Mouse (Mus musculus) lung, embryonic 14.5 days (tissue): ENCODE measurements at regions not wholly inside any gene's neighbourhood (a gene's known extent, or its start where the extent isn't known, plus 50 kb on each side); places are given as distances from the start of the nearest gene placed in this dataset.

Experiments used
- ATAC-seq: fragments of 200-750 bp; cut with Nextera tagmentation; 2 replicates; pipeline ENCODE4 v1.8.0; 2017; ENCODE audit warnings: mild to moderate bottlenecking, moderate TSS enrichment, moderate library complexity; ENCODE audit not compliant: insufficient read depth
- DNase-seq: peaks from one replicate; pipeline ENCODE4 v3.0.0-alpha.2; 2015
- H3K27ac ChIP-seq: fragments of 300-500 bp; sonication (generic); 2 replicates; pipeline ENCODE4 v1.5.1; 2014; ENCODE audit warnings: low read depth, mild to moderate bottlenecking, moderate library complexity
- H3K27me3 ChIP-seq: fragments of 300-500 bp; sonication (generic); 2 replicates; pipeline ENCODE4 v1.6.1; 2014; ENCODE audit warnings: low read length, control low read depth; ENCODE audit not compliant: insufficient read depth
- H3K36me3 ChIP-seq: fragments of 300-500 bp; sonication (generic); 2 replicates; pipeline ENCODE4 v1.6.1; 2014; ENCODE audit warnings: control low read depth; ENCODE audit not compliant: insufficient read depth
- H3K4me1 ChIP-seq: fragments of 300-500 bp; sonication (generic); 2 replicates; pipeline ENCODE4 v1.6.1; 2014; ENCODE audit warnings: antibody characterized with exemption, control low read depth; ENCODE audit not compliant: insufficient read depth
- H3K4me2 ChIP-seq: fragments of 300-500 bp; sonication (generic); 2 replicates; pipeline ENCODE4 v1.6.1; 2014; ENCODE audit warnings: mild to moderate bottlenecking
- H3K4me3 ChIP-seq: fragments of 300-500 bp; sonication (generic); 2 replicates; pipeline ENCODE4 v1.5.1; 2014; ENCODE audit warnings: low read depth, low read length
- H3K9ac ChIP-seq: fragments of 300-500 bp; sonication (generic); 2 replicates; pipeline ENCODE4 v1.6.1; 2014
- H3K9me3 ChIP-seq: fragments of 300-500 bp; sonication (generic); 2 replicates; pipeline ENCODE4 v1.6.1; 2016; ENCODE audit warnings: low read depth, low read length, control low read depth
- CTCF ChIP-seq: IDR thresholded peaks from 2 replicates; pipeline ENCODE4 v1.5.1; 2016; ENCODE audit warnings: antibody characterized with exemption, low read depth
- WGBS: fragments of 180-500 bp; shearing (Covaris S2); extraction: QIAGEN DNeasy Blood & Tissue Kit; methylation state at CpG from one replicate; pipeline ENCODE4 v1.1.7; 2014; 5-methylcytosine and 5-hydroxymethylcytosine counted together

DNA sequence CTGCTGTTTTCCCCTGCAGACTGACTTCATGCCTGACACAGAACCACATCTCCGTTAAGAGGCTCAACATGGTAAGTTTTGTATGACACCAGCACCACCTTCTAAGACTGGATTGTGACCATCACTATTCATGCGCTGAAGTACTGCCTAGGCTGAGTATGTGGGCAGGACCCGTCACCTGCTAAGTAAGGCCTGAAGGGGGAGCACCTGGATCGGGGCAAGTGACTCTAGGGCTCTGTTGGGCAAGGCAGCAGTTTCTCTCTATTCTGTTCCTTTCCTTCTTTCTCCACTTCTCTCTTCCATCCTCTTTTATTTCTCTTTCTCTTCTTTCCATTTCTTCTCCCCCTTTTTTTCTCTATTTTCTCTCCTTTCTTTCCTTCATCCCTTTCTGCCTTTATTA, 574.8 kb downstream of the Fat4 start:
- H3K9me3 ChIP-seq, result no peaks in the 10 kb centered on the region
- TF ChIP-seq CTCF, result 0 out of 2 replicates have a peak, but pooled peaks have one; percentile 18
- no peak overlapping the region for H3K4me2 ChIP-seq
- H3K36me3 ChIP-seq, result no peaks in the 10 kb centered on the region
- no peak for DNase-seq
- 91% methylated on average over 4 of the region's 4 CpGs for WGBS
- H3K4me1 ChIP-seq, result no peaks in the 10 kb centered on the region
- H3K27ac ChIP-seq, result no peak overlapping the region
- no peak overlapping the region for H3K4me3 ChIP-seq
- no peak overlapping the region for H3K9ac ChIP-seq
- ATAC-seq, result no peak
- H3K27me3 ChIP-seq, result no peaks in the 10 kb centered on the region

- Histone ChIP-seq H3K4me1 (no peaks in the 10 kb centered on the region), H3K27me3 (no peaks in the 10 kb centered on the region), H3K9ac (no peak overlapping the region), H3K36me3 (no peaks in the 10 kb centered on the region), H3K4me3 (no peak overlapping the region), H3K9me3 (no peaks in the 10 kb centered on the region), H3K4me2 (no peak overlapping the region), H3K27ac (no peak overlapping the region)
- 83% methylated on average over 3 of the region's 3 CpGs for WGBS
- DNase-seq (no peak), ATAC-seq (no peak)
- TF ChIP-seq CTCF, result no peak
Measured at GRCm38 (mm10) chr3:39465811-39466210, 579.1 kb downstream of the Fat4 start.

DNA sequence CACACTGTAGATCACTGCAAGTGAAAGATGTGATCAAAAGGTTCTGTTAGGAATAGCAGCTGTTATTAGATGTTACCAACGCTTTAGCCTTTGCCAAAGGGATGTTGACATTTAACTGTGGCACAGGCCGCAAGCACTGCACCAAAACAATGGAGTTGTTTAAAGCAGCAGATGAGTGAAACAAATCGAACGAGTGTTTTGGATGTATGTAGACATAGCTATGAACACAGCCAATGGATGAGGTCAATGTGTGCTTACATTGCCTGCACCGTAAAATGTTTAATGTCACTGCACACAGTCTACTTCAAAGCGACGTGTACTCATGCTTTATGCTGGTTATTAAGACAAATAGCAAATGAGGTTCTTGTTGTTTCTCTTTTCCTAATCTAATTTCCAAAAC, 602.7 kb downstream of the Fat4 start:
- TF ChIP-seq CTCF, result no peak
- no peaks in the 10 kb centered on the region for H3K27me3 ChIP-seq
- H3K36me3 ChIP-seq, result no peaks in the 10 kb centered on the region
- H3K4me2 ChIP-seq, result no peak overlapping the region
- no peak overlapping the region for H3K9ac ChIP-seq
- no peaks in the 10 kb centered on the region for H3K4me1 ChIP-seq
- H3K27ac ChIP-seq, result no peak overlapping the region; the same call in none of the 2 replicates
- 28% methylated on average over 7 of the region's 7 CpGs for WGBS
- no peak overlapping the region for H3K4me3 ChIP-seq
- ATAC-seq (peak; percentile 93), DNase-seq (peak; percentile 79)
- no peaks in the 10 kb centered on the region for H3K9me3 ChIP-seq

DNA sequence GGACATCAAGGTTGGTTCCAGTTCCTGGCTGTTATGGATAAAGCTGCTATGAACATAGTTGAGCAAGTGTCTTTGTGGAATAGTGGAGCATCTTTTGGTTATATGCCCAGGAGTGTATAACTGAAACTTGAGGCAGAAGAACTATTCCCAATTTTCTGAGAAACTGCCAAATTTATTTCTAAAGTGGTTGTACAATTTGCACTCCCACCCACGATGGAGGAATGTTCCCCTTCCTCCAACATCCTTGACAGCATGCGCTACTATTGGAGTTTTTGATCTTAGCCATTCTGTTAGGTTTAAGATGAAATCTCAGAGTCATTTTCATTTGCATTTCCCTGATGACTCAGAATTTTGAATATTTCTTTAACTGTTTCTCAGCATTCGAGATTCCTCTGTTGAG, 607.6 kb downstream of the Fat4 start:
- no peak for ATAC-seq
- no peak for DNase-seq
- Histone ChIP-seq H3K4me2 (no peak overlapping the region), H3K4me3 (no peak overlapping the region), H3K4me1 (no peaks in the 10 kb centered on the region), H3K27ac (no peak overlapping the region), H3K36me3 (no peaks in the 10 kb centered on the region), H3K9me3 (no peaks in the 10 kb centered on the region), H3K9ac (no peak overlapping the region), H3K27me3 (no peaks in the 10 kb centered on the region)
- 81% methylated on average over 3 of the region's 3 CpGs for WGBS
- TF ChIP-seq CTCF, result no peak

DNA sequence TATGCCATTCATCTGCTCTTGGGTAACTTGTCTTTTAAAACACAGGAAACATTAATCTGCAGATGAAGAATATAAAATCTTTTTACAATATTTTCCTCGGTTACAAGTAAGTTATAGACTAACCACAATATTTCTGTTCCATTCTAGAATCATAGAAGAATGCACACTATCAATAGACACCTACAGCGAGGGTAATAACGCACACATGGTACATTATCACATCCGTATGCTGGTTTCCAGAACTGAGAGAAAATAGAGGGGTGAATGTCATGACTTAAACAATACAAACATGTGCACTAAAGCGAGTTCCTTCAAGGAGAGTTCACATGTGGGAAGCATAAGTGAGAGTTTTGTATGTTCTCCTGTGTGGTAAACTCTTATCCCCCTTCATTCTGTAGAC, 641.3 kb downstream of the Fat4 start:
- Histone ChIP-seq H3K27me3 (no peaks in the 10 kb centered on the region), H3K9ac (no peak overlapping the region), H3K4me1 (no peaks in the 10 kb centered on the region), H3K9me3 (no peaks in the 10 kb centered on the region), H3K27ac (no peak overlapping the region), H3K4me2 (no peak overlapping the region), H3K4me3 (no peak overlapping the region), H3K36me3 (no peaks in the 10 kb centered on the region)
- ATAC-seq (no peak), DNase-seq (no peak)
- 89% methylated on average over 5 of the region's 5 CpGs for WGBS
- TF ChIP-seq CTCF, result no peak

DNA sequence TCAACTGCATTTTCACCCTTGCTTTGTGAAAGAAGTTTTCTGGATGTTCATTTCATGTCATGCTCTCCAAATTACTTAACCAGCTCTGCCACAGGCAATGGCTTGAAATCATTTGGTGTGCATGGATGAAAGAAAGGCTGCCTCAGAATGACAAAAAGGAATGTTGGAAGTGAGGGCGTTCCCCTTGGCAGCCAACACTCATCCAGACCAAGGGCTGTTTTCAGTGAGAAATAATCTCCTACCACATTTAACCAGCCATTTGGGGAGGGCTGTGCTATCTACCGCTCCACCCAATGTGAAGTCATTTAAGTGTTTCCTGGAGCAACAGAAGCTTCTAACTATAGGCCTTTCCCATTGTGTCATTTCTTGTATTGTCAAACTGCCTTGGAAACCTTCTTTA, 650.8 kb downstream of the Fat4 start:
- Histone ChIP-seq H3K4me3 (no peak overlapping the region), H3K9me3 (no peaks in the 10 kb centered on the region), H3K4me1 (no peaks in the 10 kb centered on the region), H3K27me3 (no peaks in the 10 kb centered on the region), H3K9ac (no peak overlapping the region), H3K36me3 (no peaks in the 10 kb centered on the region), H3K27ac (no peak overlapping the region), H3K4me2 (no peak overlapping the region)
- peak; percentile 5 for DNase-seq
- no peak for TF ChIP-seq CTCF
- ATAC-seq, result no peak
- 77% methylated on average over 2 of the region's 2 CpGs for WGBS

GRCm38 (mm10) chr3:39540530-39541118, 653.9 kb downstream of the Fat4 start:
- no peak for DNase-seq
- Histone ChIP-seq H3K4me2 (no peak overlapping the region), H3K27me3 (no peaks in the 10 kb centered on the region), H3K4me3 (no peak overlapping the region), H3K36me3 (no peaks in the 10 kb centered on the region), H3K9me3 (no peaks in the 10 kb centered on the region), H3K9ac (no peak overlapping the region), H3K27ac (no peak overlapping the region), H3K4me1 (no peaks in the 10 kb centered on the region)
- no peak for TF ChIP-seq CTCF
- ATAC-seq, result no peak
- WGBS, result 77% methylated on average over 7 of the region's 7 CpGs

DNA sequence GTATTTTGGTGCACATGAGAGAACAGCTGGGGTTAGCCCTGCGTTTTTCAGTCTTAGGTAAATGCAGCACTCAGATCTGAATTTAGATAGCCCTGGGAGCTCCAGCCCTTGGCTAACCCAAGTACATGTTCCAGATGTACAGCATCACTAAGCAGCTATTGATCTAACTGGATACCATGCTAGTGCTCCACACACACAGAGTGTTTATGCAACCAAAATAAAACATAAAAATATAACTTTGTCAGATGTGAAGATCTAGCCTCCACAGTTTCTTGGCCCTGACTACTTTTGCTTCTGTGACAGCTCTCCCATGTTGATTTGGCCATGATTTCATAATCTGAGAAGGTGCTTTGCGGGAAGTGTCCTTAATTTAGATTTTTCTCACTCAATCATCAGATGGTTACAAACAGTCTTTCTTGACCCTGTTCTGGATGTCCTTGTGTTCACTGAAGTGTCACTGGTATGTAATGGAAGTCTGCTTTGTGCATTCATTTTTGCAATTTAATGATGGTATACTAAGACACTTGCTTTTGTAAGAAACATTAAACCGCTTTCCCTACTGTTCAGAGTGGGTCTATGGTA, 672.8 kb downstream of the Fat4 start:
- no peak overlapping the region for H3K9ac ChIP-seq
- H3K4me1 ChIP-seq, result no peaks in the 10 kb centered on the region
- H3K4me3 ChIP-seq, result no peak overlapping the region
- no peak for TF ChIP-seq CTCF
- no peaks in the 10 kb centered on the region for H3K9me3 ChIP-seq
- 62% methylated on average over 3 of the region's 3 CpGs for WGBS
- H3K36me3 ChIP-seq, result no peaks in the 10 kb centered on the region
- ATAC-seq (peak; percentile 83; the same call in 1 of the 2 replicates), DNase-seq (peak; percentile 70)
- no peak overlapping the region for H3K27ac ChIP-seq
- H3K27me3 ChIP-seq, result no peaks in the 10 kb centered on the region
- no peak overlapping the region for H3K4me2 ChIP-seq
